Comparison of ENCODE assay signal across 8 mouse cellular contexts in the genomic region with DNA sequence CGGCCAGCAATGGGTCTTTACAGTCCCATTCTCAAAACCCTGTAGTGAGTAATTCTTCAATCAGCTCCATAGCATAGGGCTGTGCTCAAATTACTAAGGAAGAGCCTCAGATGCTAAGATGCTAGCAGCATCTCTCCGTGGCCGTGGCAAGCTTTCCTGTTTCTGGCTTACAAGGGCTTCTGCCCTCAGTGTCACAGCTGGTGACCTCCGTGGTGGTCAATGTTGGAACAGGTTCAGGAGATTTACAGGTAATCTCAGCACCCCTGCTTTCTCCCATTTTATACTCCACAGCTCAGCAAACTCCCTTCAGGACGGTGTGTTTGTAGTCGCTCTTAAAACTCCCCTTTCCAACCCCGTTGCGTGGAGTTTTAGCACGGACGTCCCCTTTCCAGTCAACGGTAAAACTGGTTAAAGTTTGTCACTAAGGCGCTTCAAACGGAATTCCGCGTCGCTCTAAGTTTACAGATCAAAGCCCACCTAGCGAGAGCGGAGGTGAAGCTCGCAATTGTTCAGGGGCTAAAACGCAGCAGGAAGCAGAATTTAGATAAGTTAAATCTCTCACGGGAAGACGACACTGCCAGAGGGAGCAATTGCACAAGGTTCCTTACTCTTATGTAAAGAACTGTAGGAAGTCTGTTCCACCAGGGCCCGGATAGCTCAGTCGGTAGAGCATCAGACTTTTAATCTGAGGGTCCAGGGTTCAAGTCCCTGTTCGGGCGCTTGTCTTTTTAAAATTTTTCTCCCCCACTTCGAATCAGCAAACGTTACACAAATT. TPM values are rescaled to one million over a fixed set of nuclear protein-coding genes. Genes with fewer than 3 reads are reported as not detected.
DNase-seq lines count a peak whose midpoint lies in the region; ATAC-seq lines count a peak whose summit lies in the region.

No protein-coding gene starts in this region.

- H3K27me3 ChIP-seq in embryonic facial prominence, embryonic 10.5 days (replicated peaks; ENCODE audit: low read depth, poor library complexity, severe bottlenecking): no peaks in the 10 kb centered on the region
- no peaks in the 10 kb centered on the region for H3K27me3 ChIP-seq in heart, embryonic 10.5 days (ENCODE audit: insufficient read depth, poor library complexity, severe bottlenecking)
- no peaks in the 10 kb centered on the region for H3K27me3 ChIP-seq in kidney, embryonic 15.5 days
- H3K27me3 ChIP-seq in limb, embryonic 15.5 days: no peaks in the 10 kb centered on the region
- no peaks in the 10 kb centered on the region for H3K27me3 ChIP-seq in midbrain, embryonic 16.5 days (ENCODE audit: control insufficient read depth, insufficient read depth, low read depth, low read length)
- no peaks in the 10 kb centered on the region for H3K27me3 ChIP-seq in stomach, embryonic 14.5 days (ENCODE audit: control insufficient read depth, insufficient read depth, low read length)

- H3K4me3 ChIP-seq in embryonic facial prominence, embryonic 10.5 days: peak overlapping the region; percentile 70
- peak overlapping the region; percentile 69 for H3K4me3 ChIP-seq in heart, embryonic 10.5 days
- H3K4me3 ChIP-seq in kidney, embryonic 15.5 days (replicated peaks): peak overlapping the region; percentile 65
- peak overlapping the region; percentile 52 for H3K4me3 ChIP-seq in limb, embryonic 15.5 days
- H3K4me3 ChIP-seq in midbrain, embryonic 16.5 days (ENCODE audit: low read depth, low read length): peak overlapping the region; percentile 50
- peak overlapping the region; percentile 47 for H3K4me3 ChIP-seq in stomach, embryonic 14.5 days (ENCODE audit: low read depth, low read length)

- WGBS in embryonic facial prominence, embryonic 10.5 days: under 1% methylated on average over 28 of the region's 28 CpGs
- WGBS in heart, embryonic 10.5 days: under 1% methylated on average over 28 of the region's 28 CpGs
- WGBS in kidney, embryonic 15.5 days: under 1% methylated on average over 28 of the region's 28 CpGs
- WGBS in limb, embryonic 15.5 days: under 1% methylated on average over 28 of the region's 28 CpGs
- under 1% methylated on average over 28 of the region's 28 CpGs for WGBS in midbrain, embryonic 16.5 days
- WGBS in stomach, embryonic 14.5 days: under 1% methylated on average over 28 of the region's 28 CpGs

- DNase-seq in 416B (ENCODE audit: low read depth): peak; percentile 42
- DNase-seq in adrenal gland, postnatal 10 days: peak; percentile 75
- peak; percentile 86 for DNase-seq in embryonic facial prominence, embryonic 10.5 days (ENCODE audit: low spot score)
- peak; percentile 94 for DNase-seq in heart, embryonic 10.5 days (ENCODE audit: low spot score)

- ATAC-seq in kidney, embryonic 15.5 days (replicated peaks; ENCODE audit: low FRiP score): peak; percentile 84
- ATAC-seq in limb, embryonic 15.5 days (ENCODE audit: insufficient number of reproducible peaks, low FRiP score, low TSS enrichment, low read depth): peak; percentile 80
- peak; percentile 87 for ATAC-seq in midbrain, embryonic 16.5 days
- ATAC-seq in stomach, embryonic 14.5 days (ENCODE audit: insufficient number of reproducible peaks, insufficient read depth, low FRiP score, low read depth): peak; percentile 91

- peaks cover 10% of the 10 kb centered on the region for H3K4me1 ChIP-seq in embryonic facial prominence, embryonic 10.5 days
- peaks cover 7% of the 10 kb centered on the region; the same call in 1 of the 2 replicates for H3K4me1 ChIP-seq in heart, embryonic 10.5 days
- peaks cover 9% of the 10 kb centered on the region for H3K4me1 ChIP-seq in kidney, embryonic 15.5 days
- H3K4me1 ChIP-seq in limb, embryonic 15.5 days: peaks cover 8% of the 10 kb centered on the region
- H3K4me1 ChIP-seq in midbrain, embryonic 16.5 days (ENCODE audit: control insufficient read depth, insufficient read depth, low read length): peaks cover 4% of the 10 kb centered on the region; the same call in 1 of the 2 replicates
- no peaks in the 10 kb centered on the region for H3K4me1 ChIP-seq in stomach, embryonic 14.5 days (ENCODE audit: control insufficient read depth, insufficient read depth, low read length)

- H3K9ac ChIP-seq in kidney, embryonic 15.5 days: peak overlapping the region; percentile 43
- H3K9ac ChIP-seq in limb, embryonic 15.5 days: peak overlapping the region; percentile 33; the same call in 1 of the 2 replicates
- peak overlapping the region; percentile 45 for H3K9ac ChIP-seq in midbrain, embryonic 16.5 days (ENCODE audit: low read depth, low read length)
- H3K9ac ChIP-seq in stomach, embryonic 14.5 days (replicated peaks; ENCODE audit: low read depth, low read length): peak overlapping the region; percentile 43

- no peaks in the 10 kb centered on the region for H3K36me3 ChIP-seq in embryonic facial prominence, embryonic 10.5 days (replicated peaks)
- no peaks in the 10 kb centered on the region for H3K36me3 ChIP-seq in heart, embryonic 10.5 days
- no peaks in the 10 kb centered on the region for H3K36me3 ChIP-seq in kidney, embryonic 15.5 days
- no peaks in the 10 kb centered on the region for H3K36me3 ChIP-seq in limb, embryonic 15.5 days
- no peaks in the 10 kb centered on the region for H3K36me3 ChIP-seq in midbrain, embryonic 16.5 days (ENCODE audit: control insufficient read depth, insufficient read depth, low read length)
- H3K36me3 ChIP-seq in stomach, embryonic 14.5 days (ENCODE audit: control insufficient read depth, insufficient read depth, low read length): no peaks in the 10 kb centered on the region

- H3K27ac ChIP-seq in embryonic facial prominence, embryonic 10.5 days (replicated peaks): peak overlapping the region; percentile 80
- H3K27ac ChIP-seq in heart, embryonic 10.5 days: peak overlapping the region; percentile 79
- peak overlapping the region; percentile 79 for H3K27ac ChIP-seq in kidney, embryonic 15.5 days
- H3K27ac ChIP-seq in limb, embryonic 15.5 days: peak overlapping the region; percentile 76
- H3K27ac ChIP-seq in midbrain, embryonic 16.5 days (ENCODE audit: low read length): peak overlapping the region; percentile 40
- peak overlapping the region; percentile 52 for H3K27ac ChIP-seq in stomach, embryonic 14.5 days (ENCODE audit: low read length)

- no peaks in the 10 kb centered on the region for H3K9me3 ChIP-seq in embryonic facial prominence, embryonic 10.5 days
- H3K9me3 ChIP-seq in heart, embryonic 10.5 days: no peaks in the 10 kb centered on the region
- no peaks in the 10 kb centered on the region for H3K9me3 ChIP-seq in kidney, embryonic 15.5 days (replicated peaks)
- H3K9me3 ChIP-seq in limb, embryonic 15.5 days: no peaks in the 10 kb centered on the region
- no peaks in the 10 kb centered on the region for H3K9me3 ChIP-seq in midbrain, embryonic 16.5 days (replicated peaks; ENCODE audit: control insufficient read depth, low read length, poor library complexity, severe bottlenecking)
- H3K9me3 ChIP-seq in stomach, embryonic 14.5 days (ENCODE audit: control insufficient read depth, low read depth, low read length): no peaks in the 10 kb centered on the region

- peak overlapping the region; percentile 57 for H3K4me2 ChIP-seq in kidney, embryonic 15.5 days
- peak overlapping the region; percentile 46 for H3K4me2 ChIP-seq in limb, embryonic 15.5 days
- peak overlapping the region; percentile 59 for H3K4me2 ChIP-seq in midbrain, embryonic 16.5 days (ENCODE audit: low read length)
- peak overlapping the region; percentile 35 for H3K4me2 ChIP-seq in stomach, embryonic 14.5 days (replicated peaks; ENCODE audit: low read depth, low read length)

RNA-seq across cellular contexts. Expression of gene Mdm4, which starts 3.1 kb away (rescaled TPM):
- 100 to 1,000 TPM in 1 of 2 experiments, 10 to 100 TPM in 1; 58.5 to 101 TPM for total RNA-seq in adrenal gland, postnatal 10 days (2021)
- polyA plus RNA-seq in embryonic facial prominence, embryonic 10.5 days (2016; fragmentation: Nextera tagmentation; extraction: Ambion mirVana): 37.7 and 41.4 TPM in 2 replicates
- polyA plus RNA-seq in heart, embryonic 10.5 days (2016; fragmentation: Nextera tagmentation; extraction: Ambion mirVana): 30.7 and 32.8 TPM in 2 replicates
- polyA plus RNA-seq in kidney, embryonic 15.5 days (2015; fragmentation: Nextera tagmentation; extraction: Ambion mirVana): 32.4 and 32.6 TPM in 2 replicates
- 32.2 and 35.9 TPM in 2 replicates for polyA plus RNA-seq in limb, embryonic 15.5 days (2015; fragmentation: Nextera tagmentation; extraction: Ambion mirVana)
- 35.4 and 40.8 TPM in 2 replicates for polyA plus RNA-seq in midbrain, embryonic 16.5 days (2015; fragmentation: Nextera tagmentation; extraction: Ambion mirVana)
- polyA plus RNA-seq in stomach, embryonic 14.5 days (2014; fragmentation: Nextera tagmentation; extraction: Ambion mirVana): 69.7 and 71.6 TPM in 2 replicates

RNA-seq across cellular contexts. Expression of gene Pik3c2b, which starts 12.0 kb away (rescaled TPM):
- 10 to 100 TPM in 1 of 2 experiments, 1 to 10 TPM in 1; 8.8 to 14.1 TPM for total RNA-seq in adrenal gland, postnatal 10 days (2021)
- polyA plus RNA-seq in embryonic facial prominence, embryonic 10.5 days (2016; fragmentation: Nextera tagmentation; extraction: Ambion mirVana): 8.6 and 10.5 TPM in 2 replicates
- 7.9 and 11.5 TPM in 2 replicates for polyA plus RNA-seq in heart, embryonic 10.5 days (2016; fragmentation: Nextera tagmentation; extraction: Ambion mirVana)
- polyA plus RNA-seq in kidney, embryonic 15.5 days (2015; fragmentation: Nextera tagmentation; extraction: Ambion mirVana): 6.1 and 6.3 TPM in 2 replicates
- 6.8 and 7.5 TPM in 2 replicates for polyA plus RNA-seq in limb, embryonic 15.5 days (2015; fragmentation: Nextera tagmentation; extraction: Ambion mirVana)
- polyA plus RNA-seq in midbrain, embryonic 16.5 days (2015; fragmentation: Nextera tagmentation; extraction: Ambion mirVana): 12.3 and 14.0 TPM in 2 replicates
- polyA plus RNA-seq in stomach, embryonic 14.5 days (2014; fragmentation: Nextera tagmentation; extraction: Ambion mirVana): 10.7 and 13.8 TPM in 2 replicates

Comparison
In these comparisons a context has a peak if more than half of its experiments do, and no peak if none do; other contexts are left out.
1. Peak in every context shown above with its lines: DNase-seq, ATAC-seq, H3K4me3 ChIP-seq and H3K27ac ChIP-seq.
2. DNase-seq: peak in every context shown above with its lines; median percentile 94 in heart, embryonic 10.5 days; 86 in embryonic facial prominence, embryonic 10.5 days; 75 in adrenal gland, postnatal 10 days; 42 in 416B.